Mouse (Mus musculus) heart, postnatal 0 days (tissue): ENCODE measurements around the gene Trim34a. TPM values are rescaled to one million over a fixed set of nuclear protein-coding genes. Genes with fewer than 3 reads are reported as not detected.
A peak's percentile ranks its signal among the peaks of the same experiment; 100 is the strongest.

ENCODE experiments used
- ATAC-seq: fragments of 200-750 bp; cut with Nextera tagmentation; 2 replicates; pipeline ENCODE4 v1.8.0; 2017; ENCODE audit warnings: low read depth, moderate number of reproducible peaks, moderate library complexity; ENCODE audit not compliant: insufficient read depth
- DNase-seq: peaks from one replicate; pipeline ENCODE4 v3.0.0-alpha.2; 2016; ENCODE audit warnings: low spot score
- H3K27ac ChIP-seq: fragments of 300-500 bp; sonication (generic); 2 replicates; pipeline ENCODE4 v1.5.1; 2014; ENCODE audit warnings: low read depth, mild to moderate bottlenecking
- H3K27me3 ChIP-seq: fragments of 300-500 bp; sonication (generic); 2 replicates; pipeline ENCODE4 v1.6.1; 2014; ENCODE audit warnings: low read length, mixed read lengths; ENCODE audit not compliant: control insufficient read depth, insufficient read depth
- H3K36me3 ChIP-seq: fragments of 300-500 bp; sonication (generic); replicated peaks from 2 replicates; pipeline ENCODE4 v1.6.1; 2014; ENCODE audit warnings: low read length, mixed read lengths; ENCODE audit not compliant: control insufficient read depth, insufficient read depth
- H3K4me1 ChIP-seq: fragments of 300-500 bp; sonication (generic); 2 replicates; pipeline ENCODE4 v1.6.1; 2014; ENCODE audit warnings: antibody characterized with exemption; ENCODE audit not compliant: control insufficient read depth, insufficient read depth
- H3K4me2 ChIP-seq: fragments of 300-500 bp; sonication (generic); 2 replicates; pipeline ENCODE4 v1.6.1; 2014; ENCODE audit warnings: low read depth, mild to moderate bottlenecking, low read length, moderate library complexity
- H3K4me3 ChIP-seq: fragments of 300-500 bp; sonication (generic); 2 replicates; pipeline ENCODE4 v1.5.1; 2014; ENCODE audit warnings: low read depth, low read length
- H3K9ac ChIP-seq: fragments of 300-500 bp; sonication (generic); replicated peaks from 2 replicates; pipeline ENCODE4 v1.6.1; 2014; ENCODE audit warnings: low read depth, low read length, mixed read lengths
- H3K9me3 ChIP-seq: fragments of 300-500 bp; sonication (generic); replicated peaks from 2 replicates; pipeline ENCODE4 v1.6.1; 2016; ENCODE audit warnings: low read length; ENCODE audit not compliant: control insufficient read depth
- CTCF ChIP-seq: IDR thresholded peaks from 2 replicates; pipeline ENCODE4 v1.5.1; 2016; ENCODE audit warnings: antibody characterized with exemption, control low read depth, low read depth
- EP300 ChIP-seq: IDR thresholded peaks from 2 replicates; pipeline ENCODE4 v1.6.1; 2016; ENCODE audit warnings: antibody characterized with exemption, low read depth
- WGBS: fragments of 180-500 bp; shearing (Covaris S2); extraction: QIAGEN DNeasy Blood & Tissue Kit; methylation state at CpG from one replicate; pipeline ENCODE4 v1.1.7; 2014; 5-methylcytosine and 5-hydroxymethylcytosine counted together
- polyA plus RNA-seq: library from polyadenylated mRNA; unstranded; fragments of >200 nt; fragmentation: Nextera tagmentation; extraction: Ambion mirVana; gene quantifications from 2 replicates; pipeline ENCODE4 v1.2.1, GENCODE M21; 2015
- total RNA-seq: library from RNA; depleted of rRNA; stranded (reverse); fragments of >200 nt; gene quantifications from 2 replicates; pipeline ENCODE4 v1.2.3, GENCODE M21; 2014; ENCODE audit warnings: low replicate concordance; rRNA removed

The Trim34a gene
- 5.7 and 7.5 TPM in 2 replicates for total RNA-seq
- polyA plus RNA-seq, result 2.1 and 2.5 TPM in 2 replicates

DNA sequence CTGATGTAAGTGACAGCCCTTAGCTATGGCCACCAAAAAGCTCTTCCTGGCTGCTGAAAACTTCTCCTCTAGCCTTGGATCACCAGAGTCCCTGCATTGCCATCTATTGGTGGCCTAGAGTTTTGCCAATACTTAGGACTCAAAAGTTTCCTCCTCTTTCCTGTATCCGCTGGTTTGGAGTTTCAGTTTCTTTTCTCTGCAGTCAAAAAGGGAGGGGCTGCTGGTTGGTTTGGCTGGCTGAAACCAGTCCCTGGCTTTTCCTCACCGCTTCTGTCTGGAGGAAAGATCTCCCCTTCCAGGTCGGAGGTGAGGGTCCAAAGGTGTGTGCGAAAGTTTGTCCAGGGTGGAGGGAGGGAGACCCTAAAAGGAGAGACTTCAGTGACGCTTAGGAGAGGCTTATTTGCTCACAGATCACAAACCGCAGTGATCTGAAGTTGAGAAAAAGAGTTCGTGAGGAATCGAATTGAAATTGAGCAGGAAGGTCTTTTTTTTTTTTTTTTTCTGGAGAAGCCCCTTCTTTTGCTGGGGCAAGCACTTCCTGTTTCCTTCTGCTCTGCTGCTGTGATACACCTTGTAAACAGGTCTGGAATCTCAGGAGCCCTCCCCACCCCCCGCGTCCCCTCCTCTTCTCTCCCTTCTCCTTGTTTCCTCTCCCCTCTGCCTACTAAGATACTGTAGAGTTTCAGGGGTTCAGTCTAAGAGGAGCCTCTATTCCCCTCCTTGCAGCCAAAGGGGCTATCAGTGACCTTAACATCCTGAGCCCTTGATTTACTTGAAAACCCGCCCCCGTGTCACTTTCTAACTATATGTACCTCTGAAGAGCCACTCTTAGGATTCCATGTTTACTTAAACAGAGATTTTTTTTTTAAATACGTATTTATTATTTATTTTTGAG is at the start of gene Trim34a:
Gene Trim34a (plus strand): TSS at position 171 of the 895 bp plus-strand sequence.
- TF ChIP-seq EP300, result no peak
- TF ChIP-seq CTCF, result peak; percentile 77
- 5% methylated on average over 13 of the region's 13 CpGs for WGBS
- Histone ChIP-seq H3K27ac (peak within 1 kb of the TSS; percentile 54), H3K4me3 (peak within 1 kb of the TSS; percentile 63), H3K27me3 (no peaks in the 10 kb centered on the region), H3K4me2 (peak within 1 kb of the TSS; percentile 62), H3K9ac (peak within 1 kb of the TSS; percentile 66), H3K36me3 (no peaks in the 10 kb centered on the region), H3K9me3 (no peaks in the 10 kb centered on the region), H3K4me1 (no peaks in the 10 kb centered on the region)
- ATAC-seq (peak; percentile 91), DNase-seq (peak; percentile 90)

DNA sequence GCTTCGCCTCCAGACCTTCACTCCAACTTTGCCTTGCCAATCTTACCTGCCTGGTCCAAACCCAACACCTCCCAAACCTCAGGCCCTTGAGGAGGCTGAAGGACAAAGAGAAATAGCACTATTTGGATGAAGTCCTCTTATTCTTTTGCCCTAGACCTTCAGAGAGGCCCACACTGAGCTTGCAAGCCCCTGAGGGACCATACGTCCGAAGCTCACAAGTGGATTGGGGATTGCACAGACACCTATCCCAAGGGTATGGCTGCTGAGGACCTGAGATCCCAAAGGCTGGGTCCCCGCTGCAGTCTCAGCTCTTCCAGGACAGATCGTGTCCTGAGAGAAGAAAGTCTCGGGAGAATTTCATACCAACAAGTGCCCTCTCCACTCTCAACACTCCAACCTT is 48.4 kb upstream of the Trim34a start, which contains the start of gene Olfr649:
Gene Olfr649 (minus strand): TSS at position 101 of the 400 bp plus-strand sequence.
- H3K4me2 ChIP-seq, result no peak within 1 kb of the TSS
- H3K27me3 ChIP-seq, result no peaks in the 10 kb centered on the region
- 74% methylated on average over 6 of the region's 6 CpGs for WGBS
- TF ChIP-seq EP300, result no peak
- TF ChIP-seq CTCF, result no peak
- DNase-seq, result no peak
- no peak within 1 kb of the TSS for H3K4me3 ChIP-seq
- no peaks in the 10 kb centered on the region for H3K36me3 ChIP-seq
- no peak for ATAC-seq
- no peak within 1 kb of the TSS for H3K27ac ChIP-seq
- H3K9ac ChIP-seq, result no peak within 1 kb of the TSS
- H3K4me1 ChIP-seq, result no peaks in the 10 kb centered on the region
- H3K9me3 ChIP-seq, result no peaks in the 10 kb centered on the region

DNA sequence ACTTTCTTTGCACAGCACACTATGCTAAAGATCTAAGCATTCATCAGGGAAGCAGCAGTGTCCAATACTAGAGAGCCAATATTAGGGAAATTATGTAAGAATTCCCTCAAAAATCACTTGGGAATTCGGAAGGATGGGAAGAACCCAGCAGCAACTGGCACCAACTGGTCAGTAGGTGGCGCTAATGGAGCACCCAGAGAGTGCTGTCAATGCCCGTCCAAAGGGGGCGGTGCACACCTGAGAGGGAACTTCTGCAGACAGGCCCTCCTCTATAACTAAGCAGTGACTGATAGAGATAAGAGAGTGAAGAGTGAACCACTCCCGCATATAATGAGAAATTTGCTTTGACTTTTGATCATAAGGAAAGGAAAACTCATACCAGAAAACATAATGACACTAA is 44.4 kb upstream of the Trim34a start:
- H3K9ac ChIP-seq, result no peak overlapping the region
- H3K27ac ChIP-seq, result no peak overlapping the region
- ATAC-seq, result peak; percentile 67; the same call in 1 of the 2 replicates

GRCm38 (mm10) chr7:104206197-104206596 is 38.1 kb upstream of the Trim34a start:
- no peaks in the 10 kb centered on the region for H3K4me1 ChIP-seq
- H3K36me3 ChIP-seq, result no peaks in the 10 kb centered on the region
- no peaks in the 10 kb centered on the region for H3K27me3 ChIP-seq
- no peak overlapping the region for H3K27ac ChIP-seq
- WGBS, result 83% methylated on average over 7 of the region's 7 CpGs
- H3K4me3 ChIP-seq, result no peak overlapping the region
- no peak overlapping the region for H3K9ac ChIP-seq
- no peak for DNase-seq
- TF ChIP-seq CTCF, result no peak
- no peak for TF ChIP-seq EP300
- no peak overlapping the region for H3K4me2 ChIP-seq
- ATAC-seq, result no peak
- no peaks in the 10 kb centered on the region for H3K9me3 ChIP-seq

More for the DNA sequence above, 44.4 kb upstream of the Trim34a start:
- DNase-seq, result peak; percentile 53
- Histone ChIP-seq H3K27me3 (no peaks in the 10 kb centered on the region), H3K4me2 (no peak overlapping the region), H3K4me1 (no peaks in the 10 kb centered on the region), H3K4me3 (no peak overlapping the region), H3K9me3 (no peaks in the 10 kb centered on the region), H3K36me3 (no peaks in the 10 kb centered on the region)
- WGBS, result 4% methylated on average over 5 of the region's 5 CpGs
- TF ChIP-seq CTCF (peak; percentile 96), EP300 (no peak)

GRCm38 (mm10) chr7:104216011-104216535 is 28.2 kb upstream of the Trim34a start:
- H3K4me1 ChIP-seq, result peaks cover 5% of the 10 kb centered on the region; the same call in 1 of the 2 replicates
- WGBS, result 23% methylated on average over 1 of the region's 1 CpGs
- TF ChIP-seq CTCF, result no peak
- TF ChIP-seq EP300, result no peak

More at GRCm38 (mm10) chr7:104216011-104216535, 28.2 kb upstream of the Trim34a start:
- no peaks in the 10 kb centered on the region for H3K9me3 ChIP-seq
- DNase-seq (no peak), ATAC-seq (no peak)
- H3K27me3 ChIP-seq, result no peaks in the 10 kb centered on the region
- no peaks in the 10 kb centered on the region for H3K36me3 ChIP-seq
- H3K4me3 ChIP-seq, result no peak overlapping the region
- H3K9ac ChIP-seq, result no peak overlapping the region
- H3K27ac ChIP-seq, result no peak overlapping the region
- H3K4me2 ChIP-seq, result no peak overlapping the region
